Mouse (Mus musculus): ENCODE data around the gene Dach1.

Gene Dach1

DNA sequence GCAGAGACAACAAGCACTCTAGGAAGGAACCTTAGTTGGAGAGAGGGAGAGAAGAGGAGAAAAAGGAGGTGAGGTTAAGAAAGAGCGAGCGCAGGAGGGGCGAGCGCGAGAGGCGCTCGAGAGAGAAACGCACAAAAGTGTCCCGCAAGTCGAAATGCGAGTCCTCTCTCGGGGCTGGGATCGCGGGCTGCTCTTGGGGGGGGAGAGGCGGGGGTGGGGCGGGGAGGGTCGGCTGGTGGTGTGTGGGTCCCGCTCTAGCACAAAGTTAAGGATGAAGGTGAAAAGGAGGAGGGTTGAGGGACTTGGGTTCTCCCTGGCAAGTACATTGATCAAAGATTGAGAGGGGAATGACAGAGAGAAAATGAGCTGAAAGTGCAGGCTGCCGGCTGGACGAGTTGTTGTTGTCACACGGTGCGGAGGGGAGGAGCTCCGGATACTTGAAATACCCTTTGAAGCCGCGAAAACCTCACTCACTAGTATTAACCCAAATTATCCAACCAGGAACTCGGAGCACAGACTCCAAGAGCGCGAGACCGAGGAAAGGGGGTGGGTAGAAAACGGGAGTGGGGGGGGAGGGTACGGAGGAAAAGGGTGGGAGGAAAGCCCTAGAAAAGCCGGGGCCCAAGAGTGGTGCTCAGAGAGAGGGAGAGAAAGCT is at the start of gene Dach1:
TSS of gene Dach1 (minus strand) at position 345 of the 656 bp plus-strand sequence.
- DNase-seq = peak; percentile 8

GRCm38 (mm10) chr14:98200089-98200488 is 30.5 kb upstream of the Dach1 start:
- DNase-seq = no peak

- DNase-seq = no peak
Measured at GRCm38 (mm10) chr14:98181545-98181944, 12.0 kb upstream of the Dach1 start.

DNA sequence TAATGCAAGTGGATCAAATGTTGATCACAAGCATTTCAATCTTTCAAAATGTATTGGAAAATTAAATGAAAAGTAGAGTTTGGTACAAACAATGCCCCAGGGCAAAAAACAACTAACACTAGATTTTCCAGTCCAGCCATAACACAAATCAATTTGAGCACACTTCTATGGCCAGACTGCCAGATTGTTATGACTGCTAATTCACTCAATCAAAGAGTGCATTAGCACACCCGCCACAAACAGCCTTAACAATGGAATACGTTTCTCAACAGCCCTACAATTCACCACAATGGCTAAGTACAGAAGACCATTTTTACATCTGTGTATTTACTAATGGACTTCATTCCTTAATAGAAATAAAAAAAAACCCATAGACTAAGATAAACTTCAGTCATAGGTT is 4.3 kb upstream of the Dach1 start:
- DNase-seq = no peak

DNA sequence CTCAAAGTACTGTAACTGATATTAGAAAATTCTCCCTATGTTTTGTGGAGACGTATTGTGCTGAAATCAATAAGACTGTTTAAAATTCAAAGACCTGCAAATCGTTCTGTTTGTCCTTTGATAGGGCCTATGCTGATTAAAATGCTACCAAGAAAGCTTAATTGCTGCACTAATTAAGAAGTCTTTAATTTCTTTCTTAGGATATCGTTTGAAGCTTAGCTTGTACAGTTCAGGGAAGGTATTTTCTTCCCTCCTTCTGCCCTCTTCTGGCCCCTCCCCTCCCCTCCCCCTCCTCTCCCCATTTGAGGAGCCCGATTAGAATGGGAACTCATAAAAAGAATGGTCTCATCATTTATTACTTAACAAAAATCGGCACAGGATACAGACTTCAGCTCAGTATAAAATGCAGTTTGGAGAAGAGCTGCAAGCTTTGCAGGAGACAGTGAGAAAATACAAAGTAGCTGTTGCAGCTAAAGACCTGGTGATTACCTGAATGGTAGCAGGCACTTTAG is 2.9 kb upstream of the Dach1 start:
- no peak for DNase-seq

DNA sequence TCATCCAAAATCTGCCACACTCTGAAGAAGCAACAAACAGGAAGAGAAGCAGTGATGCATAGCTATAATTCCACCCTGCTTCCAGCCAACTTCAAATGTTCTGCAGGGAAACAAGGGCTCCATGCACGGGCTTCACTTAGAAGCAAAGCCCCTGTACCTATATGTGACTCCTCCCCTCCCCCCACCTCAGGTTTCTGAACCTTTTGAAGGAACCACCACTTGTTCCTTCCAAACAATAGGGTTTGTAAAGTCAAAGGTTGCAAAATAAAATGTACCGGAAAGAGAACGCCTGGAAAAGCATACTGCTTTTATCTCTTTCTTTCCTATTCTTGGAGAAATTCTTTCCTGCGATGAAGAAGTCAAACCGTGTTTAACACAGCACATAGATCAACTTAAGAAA is 2.3 kb upstream of the Dach1 start:
- DNase-seq = no peak

GRCm38 (mm10) chr14:98168908-98169401 is 610 bp downstream of the Dach1 start:
- DNase-seq = peak; percentile 37

DNA sequence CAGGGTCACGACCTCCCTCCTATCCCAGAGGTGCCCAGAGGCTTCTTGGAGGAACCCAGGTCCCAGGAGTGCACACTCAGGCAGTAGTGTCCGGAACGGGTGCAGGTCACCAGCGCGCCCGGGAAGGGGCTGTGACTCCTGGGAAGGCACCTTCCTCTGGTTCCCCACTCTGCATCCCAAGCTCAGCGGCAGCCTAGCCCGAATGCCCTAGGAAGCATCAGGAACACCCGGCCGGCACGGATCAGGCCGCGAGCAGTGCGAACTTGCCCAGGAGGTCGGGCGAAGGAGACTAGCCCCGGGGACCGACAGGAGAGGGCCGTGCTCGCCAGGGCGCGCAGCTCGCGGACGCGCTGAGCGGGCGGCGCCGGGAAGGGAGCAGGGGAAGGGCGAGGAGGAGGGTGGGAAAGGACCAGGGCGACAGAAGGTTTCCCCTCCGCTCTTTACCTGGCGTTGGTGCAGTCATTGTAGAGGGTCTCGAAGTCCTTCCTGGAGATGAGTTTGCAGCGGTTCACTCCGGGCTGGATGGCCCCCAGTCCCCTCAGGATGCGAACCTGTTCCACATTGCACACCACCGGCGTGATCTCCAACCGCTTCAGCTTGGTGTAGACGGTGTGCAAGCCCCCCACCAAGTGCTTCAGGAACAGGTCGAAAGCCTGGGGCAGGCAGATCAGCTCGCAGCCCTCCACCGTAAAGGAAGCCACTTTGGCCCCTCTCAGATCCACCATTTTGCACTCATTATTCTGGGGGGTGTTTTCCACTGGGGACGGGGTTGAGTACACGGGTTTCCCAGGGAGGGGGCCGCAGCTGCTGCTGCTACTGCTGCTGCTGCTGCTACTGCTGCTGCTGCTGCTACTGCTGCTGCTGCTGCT is 1.3 kb downstream of the Dach1 start:
- peak; percentile 15 for DNase-seq

DNA sequence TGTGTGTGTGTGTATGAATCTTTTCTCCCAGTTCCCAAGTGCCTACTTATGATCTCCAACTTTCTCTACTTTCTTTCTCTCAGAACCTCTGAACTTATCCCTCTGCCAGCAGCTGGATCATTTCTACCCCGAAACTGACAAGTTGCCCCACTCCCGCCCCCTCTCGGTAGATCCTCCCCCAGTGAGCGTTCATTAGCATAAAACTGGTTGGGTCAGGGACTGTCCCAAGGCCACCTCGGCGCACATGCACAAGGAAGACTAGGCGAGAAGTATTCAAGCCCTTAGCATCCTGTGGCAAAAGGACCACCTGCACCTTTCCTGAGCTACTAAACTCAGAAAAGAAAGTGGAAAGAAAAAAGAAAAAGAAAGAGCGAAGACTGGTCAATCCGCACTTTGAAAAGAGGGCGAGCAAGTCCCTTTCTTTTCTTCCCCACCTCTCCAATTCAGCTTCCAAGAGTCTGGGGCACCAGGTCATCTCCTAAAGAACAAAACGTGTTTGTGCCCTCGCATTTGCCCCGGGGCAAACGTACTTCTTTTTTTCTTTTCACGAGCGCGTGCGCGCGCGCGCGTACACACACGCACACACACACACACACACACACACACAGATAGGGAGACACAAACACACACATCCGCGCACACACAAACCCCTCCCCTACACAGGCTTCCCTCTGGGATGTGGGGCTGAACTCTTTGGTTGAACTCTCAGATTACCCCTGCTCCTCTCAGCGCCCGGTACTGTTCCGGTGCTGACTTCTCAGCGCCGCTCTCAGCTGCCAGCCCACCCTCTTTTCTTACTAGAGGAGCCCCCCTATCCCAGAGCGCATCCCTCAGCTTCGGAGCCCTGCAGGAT is 2.2 kb downstream of the Dach1 start:
- DNase-seq = peak; percentile 7

GRCm38 (mm10) chr14:98166318-98166976 is 3.1 kb downstream of the Dach1 start:
- DNase-seq = no peak

DNA sequence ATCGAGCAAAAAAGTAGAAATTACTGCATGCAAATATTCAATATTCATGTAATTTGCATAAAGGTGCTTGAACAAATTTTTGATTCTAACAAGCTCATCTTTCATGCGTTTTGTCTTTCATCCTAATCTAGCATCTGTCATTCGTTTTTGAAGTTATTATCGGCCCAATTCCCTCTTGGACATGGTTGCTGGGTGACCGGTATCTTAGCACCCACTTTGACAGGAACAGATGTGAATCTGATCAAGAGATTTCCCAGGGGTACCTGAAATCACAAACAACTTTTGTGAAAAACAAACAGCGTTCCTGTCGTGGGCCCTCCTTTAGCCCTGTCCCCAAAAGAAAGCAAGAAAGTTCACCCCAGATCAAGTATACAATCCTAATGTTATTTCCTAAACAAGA is 12.8 kb downstream of the Dach1 start:
- DNase-seq = no peak

- no peak for DNase-seq
Measured at GRCm38 (mm10) chr14:98155725-98156392, 13.7 kb downstream of the Dach1 start.

- no peak for DNase-seq
Measured at GRCm38 (mm10) chr14:98154832-98155422, 14.6 kb downstream of the Dach1 start.

- DNase-seq = no peak
Measured at GRCm38 (mm10) chr14:98141758-98142157, 27.8 kb downstream of the Dach1 start.

DNA sequence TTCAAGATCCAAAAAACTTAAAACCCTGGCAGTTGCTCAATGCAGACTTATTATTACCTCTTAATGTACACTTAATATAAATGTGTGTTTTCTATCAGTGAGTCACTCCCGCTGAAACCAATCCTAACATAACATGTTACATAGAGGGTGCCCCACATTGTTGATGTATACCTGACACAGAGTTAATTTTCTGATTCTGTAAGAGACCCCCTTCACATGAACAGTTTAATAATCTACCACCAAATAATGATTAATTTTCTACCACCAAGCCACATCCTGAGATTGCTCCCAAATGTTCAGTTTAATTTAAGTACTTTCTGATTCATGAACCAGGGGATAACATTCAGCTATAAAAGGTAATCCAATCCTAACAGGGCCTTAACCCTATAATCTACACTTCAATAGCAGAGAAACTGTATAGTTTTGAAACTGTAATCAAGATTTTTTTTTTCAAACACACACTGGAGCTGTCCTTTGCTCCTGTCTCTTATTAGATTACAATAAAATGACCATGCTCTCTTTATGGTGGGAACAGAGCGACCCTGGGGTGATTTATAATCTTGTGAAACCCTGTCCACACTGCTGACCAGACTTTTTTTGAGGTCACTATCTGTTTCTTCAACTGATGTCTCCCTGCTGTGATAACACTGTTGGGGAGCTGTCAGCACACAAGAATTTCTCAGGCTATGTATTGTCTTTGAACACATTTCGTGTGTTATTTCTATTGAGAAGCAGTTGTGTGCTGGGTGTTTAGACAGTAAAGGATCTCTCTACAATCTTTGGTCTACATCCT is 30.5 kb downstream of the Dach1 start:
- DNase-seq = no peak

- no peak for DNase-seq
Measured at GRCm38 (mm10) chr14:98134546-98134945, 35.0 kb downstream of the Dach1 start.

DNA sequence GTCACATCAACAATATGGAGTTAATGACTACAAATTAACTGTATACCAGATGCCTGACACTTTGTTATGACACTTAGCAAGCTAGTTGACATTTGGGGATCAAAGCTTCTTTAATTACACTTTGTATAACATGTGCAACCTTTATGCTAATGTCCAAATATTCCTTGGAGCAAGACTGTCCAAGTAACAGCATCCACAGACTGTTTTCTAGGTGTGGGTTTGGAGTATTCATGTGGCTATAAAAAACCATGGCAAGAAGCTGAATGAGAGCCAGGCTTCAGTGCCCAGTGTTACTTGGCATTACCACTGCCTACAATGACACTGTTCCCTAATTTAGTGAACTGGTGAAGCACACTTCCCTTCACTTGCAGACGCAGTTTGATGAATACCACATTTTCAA is 46.5 kb downstream of the Dach1 start:
- no peak for DNase-seq

GRCm38 (mm10) chr14:98116627-98117026 is 52.9 kb downstream of the Dach1 start:
- no peak for DNase-seq

DNA sequence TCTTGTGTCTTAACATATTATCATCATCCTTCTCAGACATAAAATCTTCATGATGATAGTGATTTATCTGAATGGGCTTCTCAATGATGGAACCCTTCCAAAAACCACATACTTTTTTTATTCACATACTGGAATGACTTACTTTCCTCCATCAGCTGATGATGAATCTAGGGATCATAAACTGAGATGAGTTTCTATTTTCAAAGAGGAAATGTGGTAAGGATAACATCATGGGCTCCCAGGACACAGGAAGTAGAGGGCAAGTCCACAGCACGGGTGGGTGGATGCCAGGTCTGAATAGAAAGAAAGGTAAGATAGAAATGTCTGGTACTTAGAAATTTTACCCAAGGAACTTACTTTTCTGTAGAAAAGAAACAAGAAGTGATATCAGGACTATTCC is 56.5 kb downstream of the Dach1 start:
- no peak for DNase-seq

GRCm38 (mm10) chr14:98109929-98110328 is 59.6 kb downstream of the Dach1 start:
- DNase-seq = no peak

GRCm38 (mm10) chr14:98108764-98109163 is 60.8 kb downstream of the Dach1 start:
- no peak for DNase-seq
